Mouse (Mus musculus) heart, embryonic 14.5 days (tissue): ENCODE data around the gene Six4. TPM values are rescaled to one million over a fixed set of nuclear protein-coding genes. Genes with fewer than 3 reads are reported as not detected.

Experiments used
- ATAC-seq: fragments of 200-750 bp; cut with Nextera tagmentation; 2 replicates; pipeline ENCODE4 v1.8.0; 2017; ENCODE audit warnings: low read depth, moderate TSS enrichment; ENCODE audit not compliant: insufficient number of reproducible peaks, insufficient read depth, low FRiP score
- H3K27ac ChIP-seq, 2 experiments: fragments of 200-500 bp in 1 of 2; fragments of 300-500 bp in 1 of 2; sonication (generic) in 1 of 2; replicated peaks in 1 of 2; 2 replicates each; pipeline ENCODE4 v1.5.1; 2012 to 2014; ENCODE audit warnings: low read depth in 2 of 2, low read length in 2 of 2, control low read depth in 1 of 2, mild to moderate bottlenecking in 1 of 2, mixed read lengths in 1 of 2; ENCODE audit not compliant: control insufficient read depth in 1 of 2, insufficient read depth in 1 of 2
- H3K27me3 ChIP-seq: fragments of 300-500 bp; sonication (generic); 2 replicates; pipeline ENCODE4 v1.6.1; 2014; ENCODE audit warnings: mild to moderate bottlenecking, low read length, control low read depth; ENCODE audit not compliant: control insufficient read depth, insufficient read depth
- H3K36me3 ChIP-seq: fragments of 300-500 bp; sonication (generic); 2 replicates; pipeline ENCODE4 v1.6.1; 2014; ENCODE audit warnings: mild to moderate bottlenecking, control low read depth, low read length, mixed read lengths; ENCODE audit not compliant: control insufficient read depth, insufficient read depth
- H3K4me1 ChIP-seq, 2 experiments: fragments of 200-500 bp in 1 of 2; fragments of 300-500 bp in 1 of 2; sonication (generic) in 1 of 2; 2 replicates each; pipeline ENCODE4 v1.6.1; 2012 to 2014; ENCODE audit warnings: low read length in 2 of 2, control low read depth in 1 of 2, mixed read lengths in 1 of 2; ENCODE audit not compliant: control insufficient read depth in 2 of 2, insufficient read depth in 2 of 2
- H3K4me2 ChIP-seq: fragments of 300-500 bp; sonication (generic); 2 replicates; pipeline ENCODE4 v1.6.1; 2014; ENCODE audit warnings: mild to moderate bottlenecking, low read length
- H3K4me3 ChIP-seq, 2 experiments: fragments of 200-500 bp in 1 of 2; fragments of 300-500 bp in 1 of 2; sonication (generic) in 1 of 2; 2 replicates each; pipeline ENCODE4 v1.5.1; 2012 to 2014; ENCODE audit warnings: low read length in 2 of 2, mild to moderate bottlenecking in 2 of 2, control low read depth in 1 of 2, low read depth in 1 of 2, moderate library complexity in 1 of 2; ENCODE audit not compliant: control insufficient read depth in 1 of 2, insufficient read depth in 1 of 2
- H3K9ac ChIP-seq: fragments of 300-500 bp; sonication (generic); 2 replicates; pipeline ENCODE4 v1.6.1; 2014; ENCODE audit warnings: mild to moderate bottlenecking, low read length
- H3K9me3 ChIP-seq: fragments of 300-500 bp; sonication (generic); 2 replicates; pipeline ENCODE4 v1.6.1; 2016; ENCODE audit warnings: low read length, control low read depth; ENCODE audit not compliant: control insufficient read depth
- WGBS: fragments of 180-500 bp; shearing (Covaris S2); extraction: QIAGEN DNeasy Blood & Tissue Kit; methylation state at CpG from one replicate; pipeline ENCODE4 v1.1.7; 2014; 5-methylcytosine and 5-hydroxymethylcytosine counted together
- polyA plus RNA-seq: library from polyadenylated mRNA; unstranded; fragments of >200 nt; fragmentation: Nextera tagmentation; extraction: Ambion mirVana; gene quantifications from 2 replicates; pipeline ENCODE4 v1.2.1, GENCODE M21; 2014

The Six4 gene
- polyA plus RNA-seq, 1 experiment from 2014 or later: 1.2 TPM

GRCm38 (mm10) chr12:73125250-73125649 is 12.0 kb upstream of the Six4 start:
- no peak overlapping the region for H3K9ac ChIP-seq
- no peaks in the 10 kb centered on the region for H3K9me3 ChIP-seq
- ATAC-seq: no peak
- H3K36me3 ChIP-seq: no peaks in the 10 kb centered on the region
- H3K4me1 ChIP-seq: peaks cover 3 to 13% of the 10 kb centered on the region in 2 experiments; a peak in 3 of 4 replicates
- 55% methylated on average over 4 of the region's 4 CpGs for WGBS
- H3K27ac ChIP-seq: no peak overlapping the region
- H3K27me3 ChIP-seq: no peaks in the 10 kb centered on the region
- no peak overlapping the region for H3K4me3 ChIP-seq
- no peak overlapping the region for H3K4me2 ChIP-seq

DNA sequence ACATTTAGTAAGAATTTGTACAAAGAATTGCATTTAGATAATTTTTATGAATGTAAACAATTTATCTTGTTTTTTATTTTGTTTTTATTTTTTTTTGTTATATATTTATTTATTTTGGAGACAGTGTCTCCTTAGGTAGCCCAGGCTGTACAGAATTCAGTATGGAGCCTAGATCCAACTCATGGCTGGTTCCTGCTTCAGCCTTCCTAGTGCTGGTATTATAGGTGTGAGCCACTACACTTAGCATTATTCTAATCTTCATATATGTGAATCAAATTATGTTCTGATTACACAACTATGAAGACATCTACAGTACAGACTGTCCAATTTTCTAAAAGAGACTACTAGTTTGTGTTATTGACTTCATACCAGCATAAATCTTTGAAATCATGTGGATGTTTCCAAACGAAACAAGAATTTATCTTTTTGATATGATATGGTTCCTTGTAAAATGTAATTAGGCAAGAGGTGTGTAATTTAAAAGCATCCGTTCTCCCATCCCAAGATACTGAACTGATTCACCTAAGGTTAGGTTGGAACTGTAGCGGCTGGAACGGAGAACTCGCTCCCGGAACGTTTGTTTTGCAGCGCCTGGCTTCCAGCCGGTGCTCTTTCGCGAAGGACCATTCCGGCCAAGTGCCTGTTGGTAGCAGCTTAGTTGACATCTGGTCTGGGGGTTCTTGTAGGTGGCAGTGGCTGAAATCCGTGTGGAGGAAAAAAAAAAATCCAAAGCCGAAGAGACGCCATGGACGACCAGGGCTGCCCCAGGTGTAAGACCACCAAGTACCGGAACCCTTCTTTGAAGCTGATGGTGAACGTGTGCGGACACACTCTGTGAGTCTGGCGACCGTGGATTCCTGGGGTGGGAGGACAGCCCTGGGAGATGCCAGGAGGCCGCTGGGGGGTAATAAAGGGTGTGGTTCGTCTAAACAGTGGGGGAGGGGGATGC is 10.1 kb upstream of the Six4 start, which contains the start of gene Mnat1:
Gene Mnat1, plus strand, starts transcription at position 625 of the 949 bp plus-strand sequence.
- Histone ChIP-seq H3K4me2 (peak within 1 kb of the TSS; percentile 82), H3K27me3 (no peaks in the 10 kb centered on the region), H3K9me3 (no peaks in the 10 kb centered on the region), H3K36me3 (no peaks in the 10 kb centered on the region), H3K27ac (peak within 1 kb of the TSS; percentile 51 to 58; a peak in 3 of 4 replicates), H3K4me1 (peaks cover 3 to 13% of the 10 kb centered on the region in 2 experiments; a peak in 3 of 4 replicates), H3K4me3 (peak within 1 kb of the TSS; percentile 72 to 80), H3K9ac (peak within 1 kb of the TSS; percentile 77)
- ATAC-seq: peak; percentile 39; the same call in 1 of the 2 replicates
- WGBS: 1% methylated on average over 23 of the region's 23 CpGs

DNA sequence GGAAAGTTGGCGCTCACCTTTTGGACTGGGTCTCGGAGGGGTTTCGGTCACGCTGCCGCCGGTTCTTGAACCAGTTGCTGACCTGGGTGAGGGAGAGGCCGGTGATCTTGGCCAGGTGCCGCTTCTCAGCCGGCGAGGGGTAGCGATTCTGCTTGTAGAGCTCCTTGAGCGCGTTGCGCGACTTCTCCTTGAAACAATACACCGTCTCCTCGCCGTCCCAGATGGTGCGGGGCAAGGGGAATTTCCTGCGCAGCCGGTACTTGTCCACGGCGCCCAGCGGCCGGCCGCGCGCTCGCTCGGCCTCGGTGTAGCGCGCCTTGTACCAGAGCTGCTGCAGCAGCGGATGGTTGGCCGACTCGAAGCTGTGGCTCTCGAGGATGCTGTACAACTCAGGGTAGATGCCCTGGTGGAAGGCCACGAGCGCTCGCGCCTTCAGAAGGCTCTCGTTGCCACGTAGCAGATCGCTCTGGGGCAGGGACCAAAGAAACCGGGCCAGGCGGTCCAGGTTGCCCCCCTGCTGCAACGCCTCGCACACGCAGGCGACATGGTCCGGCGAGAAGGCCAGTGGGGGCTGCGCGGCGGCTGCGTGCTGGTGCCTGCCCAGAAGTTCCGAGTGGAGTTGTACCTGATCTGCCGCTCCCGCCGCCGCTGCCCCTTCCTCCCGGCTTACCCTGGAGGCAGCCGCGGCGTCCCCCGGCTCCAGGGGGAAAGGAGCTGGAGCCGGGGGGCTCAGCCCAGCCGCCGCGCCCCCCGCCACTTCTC is 749 bp downstream of the Six4 start:
- peak overlapping the region; percentile 82 for H3K9ac ChIP-seq

DNA sequence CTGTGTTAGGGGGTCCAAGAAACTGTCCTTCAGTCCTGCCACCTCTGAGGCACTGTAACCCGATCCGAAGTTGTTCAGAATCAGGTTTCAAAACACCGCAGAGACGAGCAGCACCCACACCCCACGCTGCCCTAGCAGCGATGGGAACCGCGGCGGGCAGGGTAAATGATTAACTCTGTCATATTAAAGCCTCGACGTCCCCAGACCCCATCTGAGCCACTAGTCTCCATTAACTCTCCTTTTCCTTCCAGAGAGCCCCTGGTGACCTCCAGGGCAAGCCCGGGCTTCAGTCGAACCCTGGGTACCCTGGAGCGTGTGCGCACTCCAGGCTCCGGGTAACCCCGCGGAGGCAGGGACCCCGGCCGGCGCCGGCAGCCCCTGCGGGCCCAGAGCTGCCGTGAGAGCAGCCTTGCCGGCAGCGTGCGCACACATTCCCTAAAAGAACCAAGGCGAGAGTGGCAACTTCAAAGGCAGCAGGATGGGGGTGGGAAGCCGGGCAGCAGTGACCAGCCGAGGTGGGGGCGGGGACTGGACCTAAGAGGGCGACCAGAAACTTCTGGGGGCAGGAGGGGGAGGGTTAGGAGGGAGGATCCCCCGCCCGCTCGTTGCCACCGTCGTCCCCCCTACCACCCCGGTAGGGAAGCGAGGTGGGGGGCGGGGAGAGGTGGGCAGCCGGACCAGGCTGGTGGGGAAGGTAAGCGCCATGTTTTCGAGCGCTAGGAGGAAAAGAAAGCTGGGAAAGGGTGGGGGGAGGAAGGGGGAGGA is 1.5 kb downstream of the Six4 start:
- Histone ChIP-seq H3K27ac (peak overlapping the region in 1 of 2 experiments; percentile 65; a peak in 2 of 4 replicates), H3K9ac (peak overlapping the region; percentile 82), H3K9me3 (no peaks in the 10 kb centered on the region), H3K36me3 (peaks cover 8% of the 10 kb centered on the region; the same call in 1 of the 2 replicates), H3K4me3 (peak overlapping the region; percentile 85), H3K4me1 (peaks cover 11% of the 10 kb centered on the region in 2 experiments), H3K27me3 (no peaks in the 10 kb centered on the region), H3K4me2 (peak overlapping the region; percentile 98)
- no peak for ATAC-seq
- under 1% methylated on average over 40 of the region's 44 CpGs for WGBS

More for the DNA sequence above, 749 bp downstream of the Six4 start:
- WGBS: under 1% methylated on average over 60 of the region's 71 CpGs
- H3K4me1 ChIP-seq: peaks cover 11% of the 10 kb centered on the region in 2 experiments
- H3K4me3 ChIP-seq: peak overlapping the region; percentile 85
- H3K9me3 ChIP-seq: no peaks in the 10 kb centered on the region
- peak; percentile 51; the same call in 1 of the 2 replicates for ATAC-seq
- H3K27me3 ChIP-seq: no peaks in the 10 kb centered on the region
- peaks cover 8% of the 10 kb centered on the region; the same call in 1 of the 2 replicates for H3K36me3 ChIP-seq
- H3K4me2 ChIP-seq: peak overlapping the region; percentile 98
- peak overlapping the region; percentile 29 to 65 for H3K27ac ChIP-seq

- peak overlapping the region; percentile 85 for H3K4me3 ChIP-seq
- 16% methylated on average over 22 of the region's 23 CpGs for WGBS
- H3K27me3 ChIP-seq: no peaks in the 10 kb centered on the region
- peaks cover 8% of the 10 kb centered on the region; the same call in 1 of the 2 replicates for H3K36me3 ChIP-seq
- H3K9ac ChIP-seq: peak overlapping the region; percentile 82; the same call in 1 of the 2 replicates
- no peaks in the 10 kb centered on the region for H3K9me3 ChIP-seq
- H3K4me1 ChIP-seq: peaks cover 11% of the 10 kb centered on the region in 2 experiments
- ATAC-seq: peak; percentile 54; the same call in 1 of the 2 replicates
- no peak overlapping the region for H3K27ac ChIP-seq
- peak overlapping the region; percentile 98 for H3K4me2 ChIP-seq
These were observed 2.7 kb downstream of the Six4 start for GRCm38 (mm10) chr12:73110431-73111111.

GRCm38 (mm10) chr12:73107821-73108220 is 5.4 kb downstream of the Six4 start:
- no peak for ATAC-seq
- H3K27ac ChIP-seq: no peak overlapping the region
- 70% methylated on average over 2 of the region's 2 CpGs for WGBS
- H3K4me3 ChIP-seq: no peak overlapping the region
- H3K9ac ChIP-seq: no peak overlapping the region
- no peaks in the 10 kb centered on the region for H3K27me3 ChIP-seq
- H3K4me1 ChIP-seq: peaks cover 11% of the 10 kb centered on the region in 2 experiments
- H3K9me3 ChIP-seq: no peaks in the 10 kb centered on the region
- H3K4me2 ChIP-seq: no peak overlapping the region
- peaks cover 19% of the 10 kb centered on the region for H3K36me3 ChIP-seq
